Mouse (Mus musculus) lung, embryonic 15.5 days (tissue): ENCODE results near the gene Bcl7c. TPM values are rescaled to one million over a fixed set of nuclear protein-coding genes. Genes with fewer than 3 reads are reported as not detected.
"Not testable (repeated sequence)": the region's sequence is repeated elsewhere in the genome, so short reads cannot be mapped to it uniquely, and the experiment has no call there.

Experiments used
- ATAC-seq: fragments of 200-750 bp; cut with Nextera tagmentation; 2 replicates; pipeline ENCODE4 v1.8.0; 2017; ENCODE audit warnings: moderate number of reproducible peaks, borderline replicate concordance; ENCODE audit not compliant: low FRiP score, low TSS enrichment; ENCODE audit errors: extremely low read depth
- H3K27ac ChIP-seq: fragments of 300-500 bp; sonication (generic); 2 replicates; pipeline ENCODE4 v1.5.1; 2015; ENCODE audit warnings: moderate library complexity, mild to moderate bottlenecking, inconsistent platforms
- H3K27me3 ChIP-seq: fragments of 300-500 bp; sonication (generic); 2 replicates; pipeline ENCODE4 v1.6.1; 2015; ENCODE audit warnings: inconsistent platforms
- H3K36me3 ChIP-seq: fragments of 300-500 bp; sonication (generic); 2 replicates; pipeline ENCODE4 v1.6.1; 2015; ENCODE audit warnings: inconsistent platforms
- H3K4me1 ChIP-seq: fragments of 300-500 bp; sonication (generic); 2 replicates; pipeline ENCODE4 v1.6.1; 2015; ENCODE audit warnings: inconsistent platforms
- H3K4me2 ChIP-seq: fragments of 300-500 bp; sonication (generic); 2 replicates; pipeline ENCODE4 v1.6.1; 2015; ENCODE audit warnings: inconsistent platforms, mild to moderate bottlenecking, moderate library complexity
- H3K4me3 ChIP-seq: fragments of 300-500 bp; sonication (generic); 2 replicates; pipeline ENCODE4 v1.5.1; 2015; ENCODE audit warnings: mild to moderate bottlenecking, inconsistent platforms
- H3K9ac ChIP-seq: fragments of 300-500 bp; sonication (generic); 2 replicates; pipeline ENCODE4 v1.6.1; 2015; ENCODE audit warnings: inconsistent platforms
- H3K9me3 ChIP-seq: fragments of 300-500 bp; sonication (generic); 2 replicates; pipeline ENCODE4 v1.6.1; 2016; ENCODE audit warnings: inconsistent platforms
- WGBS: fragments of 180-500 bp; shearing (Covaris S2); methylation state at CpG from one replicate; pipeline ENCODE4 v1.1.7; 2015; 5-methylcytosine and 5-hydroxymethylcytosine counted together
- polyA plus RNA-seq: library from polyadenylated mRNA; unstranded; fragments of >200 nt; fragmentation: Nextera tagmentation; extraction: Ambion mirVana; gene quantifications from 2 replicates; pipeline ENCODE4 v1.2.1, GENCODE M21; 2015

Bcl7c gene
- polyA plus RNA-seq, 1 experiment from 2014 or later, result 62.3 TPM

DNA sequence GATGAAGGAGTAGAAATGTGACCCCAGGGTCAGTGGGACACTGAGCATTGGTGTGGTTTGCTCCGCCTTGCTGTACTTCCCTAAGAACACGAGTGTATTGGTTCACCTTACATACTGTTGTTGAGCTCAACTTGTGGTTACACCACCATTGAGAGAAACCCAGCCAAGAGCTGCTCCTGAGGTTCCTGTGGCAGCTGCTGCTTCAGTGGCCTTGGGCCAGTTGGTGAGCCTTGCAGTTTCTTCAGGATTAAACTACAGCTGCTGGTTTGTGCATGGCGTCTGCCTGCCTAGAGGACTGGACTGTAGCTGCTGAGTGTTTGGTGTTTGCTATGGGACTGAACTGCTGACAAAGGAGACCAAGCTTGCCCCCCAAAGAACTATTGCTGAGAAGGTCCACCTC is 2.7 kb upstream of the Bcl7c start:
- peaks cover 2% of the 10 kb centered on the region; the same call in 1 of the 2 replicates for H3K36me3 ChIP-seq
- no peaks in the 10 kb centered on the region for H3K9me3 ChIP-seq
- peaks cover 44% of the 10 kb centered on the region for H3K4me1 ChIP-seq
- no peak overlapping the region for H3K9ac ChIP-seq
- ATAC-seq, result no peak
- WGBS, result 65% methylated on average over 3 of the region's 3 CpGs
- H3K4me3 ChIP-seq, result no peak overlapping the region
- H3K4me2 ChIP-seq, result peak overlapping the region; percentile 71; the same call in 1 of the 2 replicates
- no peaks in the 10 kb centered on the region for H3K27me3 ChIP-seq
- H3K27ac ChIP-seq, result peak overlapping the region; percentile 97

DNA sequence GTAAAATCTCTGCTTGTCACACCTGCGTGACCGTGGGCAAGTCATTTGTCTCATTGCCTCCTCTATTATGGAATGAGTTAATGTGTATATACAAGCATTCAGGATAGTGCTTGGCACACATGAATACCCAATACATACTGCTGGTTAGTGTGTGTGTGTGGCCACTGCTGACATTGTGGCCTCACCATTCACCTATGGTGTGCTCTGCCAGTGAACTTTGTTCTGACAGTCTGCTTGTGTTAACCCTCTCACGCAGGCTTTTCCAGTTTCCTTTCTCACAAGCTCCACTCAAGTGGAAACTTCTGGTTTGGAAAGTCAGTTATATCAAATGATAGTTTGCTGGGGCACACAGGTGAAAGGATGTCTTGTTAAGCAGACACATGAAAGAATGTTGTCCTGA is 2.3 kb upstream of the Bcl7c start:
- H3K9me3 ChIP-seq, result no peaks in the 10 kb centered on the region
- WGBS, result 74% methylated on average over 3 of the region's 3 CpGs
- H3K4me3 ChIP-seq, result no peak overlapping the region
- peak overlapping the region; percentile 97 for H3K27ac ChIP-seq
- H3K27me3 ChIP-seq, result no peaks in the 10 kb centered on the region
- no peak overlapping the region; the same call in 1 of the 2 replicates for H3K4me2 ChIP-seq
- ATAC-seq, result no peak
- H3K4me1 ChIP-seq, result peaks cover 46% of the 10 kb centered on the region
- H3K9ac ChIP-seq, result no peak overlapping the region
- H3K36me3 ChIP-seq, result peaks cover 5% of the 10 kb centered on the region

DNA sequence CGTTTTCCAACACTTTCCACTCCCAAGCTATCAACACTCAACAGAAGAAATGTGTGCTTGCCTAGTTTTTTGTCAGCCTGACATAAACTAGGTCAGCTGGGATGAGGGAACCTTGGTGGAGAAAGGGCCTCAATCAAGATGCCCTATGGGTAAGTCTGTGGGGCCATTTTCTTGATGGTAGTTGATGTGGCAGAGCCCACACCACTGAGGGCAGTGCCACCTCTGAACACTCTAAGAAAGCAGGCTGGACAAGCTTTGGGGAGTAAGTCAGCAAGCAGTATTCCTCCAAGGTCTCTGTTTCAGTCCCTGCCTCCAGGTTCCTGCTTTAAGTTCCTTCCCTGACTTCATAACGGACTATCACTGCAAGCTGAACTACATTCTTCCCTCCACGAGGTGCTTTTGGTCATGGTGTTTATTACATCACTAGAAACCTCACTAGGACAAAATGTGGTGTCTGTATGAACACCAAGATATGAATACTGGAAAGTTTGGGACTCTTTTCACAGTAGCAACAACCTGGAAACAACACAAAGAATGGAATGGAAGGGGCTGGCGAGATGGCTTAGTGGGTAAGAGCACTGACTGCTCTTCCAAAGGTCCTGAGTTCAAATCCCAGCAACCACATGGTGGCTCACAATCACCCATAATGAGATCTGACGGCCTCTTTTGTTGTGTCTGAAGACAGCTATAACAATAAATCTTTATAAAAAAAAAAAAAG is 687 bp upstream of the Bcl7c start:
- peak overlapping the region; percentile 74 for H3K9ac ChIP-seq
- no peak for ATAC-seq
- H3K4me2 ChIP-seq, result peak overlapping the region; percentile 86
- 61% methylated on average over 5 of the region's 5 CpGs for WGBS
- peak overlapping the region; percentile 71 for H3K4me3 ChIP-seq
- no peaks in the 10 kb centered on the region for H3K27me3 ChIP-seq
- H3K36me3 ChIP-seq, result peaks cover 18% of the 10 kb centered on the region
- H3K27ac ChIP-seq, result peak overlapping the region; percentile 99
- H3K9me3 ChIP-seq, result no peaks in the 10 kb centered on the region
- H3K4me1 ChIP-seq, result peaks cover 46% of the 10 kb centered on the region

DNA sequence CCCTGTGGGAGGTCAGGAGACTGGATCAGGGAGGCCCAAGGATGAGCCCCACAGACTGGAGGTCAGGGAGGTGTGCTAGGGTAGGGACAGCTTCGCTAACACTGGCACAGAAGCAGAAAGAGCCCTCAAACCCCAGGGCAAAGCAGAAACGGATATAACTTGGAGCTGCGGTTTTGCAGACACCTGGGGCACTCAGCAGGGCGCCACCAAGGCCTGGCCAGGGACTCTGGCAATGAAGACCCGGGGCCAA is 851 bp downstream of the Bcl7c start:
- H3K36me3 ChIP-seq, result peaks cover 32% of the 10 kb centered on the region
- peak overlapping the region; percentile 74 for H3K9ac ChIP-seq
- no peak for ATAC-seq
- H3K4me2 ChIP-seq, result peak overlapping the region; percentile 86
- peak overlapping the region; percentile 99 for H3K27ac ChIP-seq
- no peaks in the 10 kb centered on the region for H3K9me3 ChIP-seq
- no peaks in the 10 kb centered on the region for H3K27me3 ChIP-seq
- WGBS, result under 1% methylated on average over 5 of the region's 5 CpGs
- H3K4me1 ChIP-seq, result peaks cover 38% of the 10 kb centered on the region
- peak overlapping the region; percentile 71 for H3K4me3 ChIP-seq

DNA sequence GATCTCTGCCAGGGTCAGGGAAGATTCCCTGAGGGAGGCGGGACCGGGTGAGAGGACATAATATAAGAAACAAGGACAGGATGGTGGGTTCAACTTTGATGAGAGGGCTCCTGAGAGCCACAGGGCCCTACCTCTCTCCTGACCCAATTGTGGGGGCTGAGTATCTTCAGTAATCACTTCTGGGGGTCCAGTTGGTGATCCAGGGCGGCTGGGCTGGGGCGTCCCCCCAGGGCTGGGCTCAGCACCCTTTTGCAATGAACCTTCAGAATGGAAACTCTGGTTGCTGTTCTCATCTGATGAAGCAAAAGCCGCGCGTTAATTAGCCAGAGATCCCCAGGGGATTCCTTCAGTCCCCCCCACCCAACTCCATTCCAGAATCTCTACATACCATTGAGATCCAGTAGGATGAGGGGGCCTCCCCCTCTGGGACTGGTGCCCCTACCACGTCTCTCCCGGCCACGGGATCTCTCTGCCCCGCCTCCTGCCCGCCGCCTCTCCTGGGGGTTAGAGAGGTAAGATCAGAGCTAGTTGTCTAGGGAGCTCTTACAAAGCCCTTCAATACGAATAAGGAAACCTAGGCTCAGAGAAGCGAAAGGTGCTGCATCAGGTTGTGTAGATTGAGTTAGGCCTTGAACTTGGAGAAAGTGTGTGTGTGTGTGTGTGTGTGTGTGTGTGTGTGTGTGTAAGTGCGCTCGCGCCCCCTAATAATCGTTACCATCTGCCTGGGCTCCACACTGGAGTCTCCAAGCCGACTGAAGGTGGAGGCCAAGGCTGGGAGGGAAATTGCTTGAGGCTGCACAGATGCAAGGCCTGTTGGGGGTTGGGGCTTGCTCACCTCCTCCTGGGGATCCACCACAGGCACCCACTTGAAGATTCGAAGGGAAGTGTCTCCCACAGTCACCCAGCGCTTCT is 1.4 kb downstream of the Bcl7c start:
- Histone ChIP-seq H3K4me3 (peak overlapping the region; percentile 71), H3K4me2 (peak overlapping the region; percentile 86), H3K36me3 (peaks cover 38% of the 10 kb centered on the region), H3K9ac (peak overlapping the region; percentile 74), H3K27me3 (no peaks in the 10 kb centered on the region), H3K9me3 (no peaks in the 10 kb centered on the region), H3K27ac (peak overlapping the region; percentile 99), H3K4me1 (peaks cover 33% of the 10 kb centered on the region)
- WGBS, result 24% methylated on average over 22 of the region's 22 CpGs
- peak; percentile 0 for ATAC-seq

DNA sequence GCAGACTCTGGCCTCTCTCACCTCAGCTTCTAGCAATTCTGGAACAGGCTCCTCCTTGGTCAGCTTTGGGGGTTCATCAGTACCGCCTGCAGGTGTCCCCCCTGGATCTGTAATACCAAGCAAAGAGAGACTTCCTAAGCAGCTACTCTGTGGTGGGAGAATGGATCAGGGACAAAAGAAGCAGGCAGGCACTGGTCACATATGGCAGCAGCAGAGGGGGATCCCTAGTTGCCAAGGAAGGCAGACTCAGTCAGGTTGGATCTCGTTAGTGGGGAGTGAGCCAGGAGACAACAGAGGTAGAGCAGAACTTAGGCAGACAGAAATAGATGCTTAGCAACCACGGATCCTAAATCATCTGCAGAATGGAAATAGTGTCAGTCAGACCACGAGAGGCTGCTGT is 3.0 kb downstream of the Bcl7c start:
- WGBS, result 71% methylated on average over 4 of the region's 4 CpGs
- no peak overlapping the region for H3K4me2 ChIP-seq
- H3K27me3 ChIP-seq, result no peaks in the 10 kb centered on the region
- no peak overlapping the region for H3K27ac ChIP-seq
- H3K36me3 ChIP-seq, result peaks cover 42% of the 10 kb centered on the region
- H3K4me1 ChIP-seq, result peaks cover 23% of the 10 kb centered on the region
- H3K9ac ChIP-seq, result no peak overlapping the region
- no peak for ATAC-seq
- no peak overlapping the region for H3K4me3 ChIP-seq
- H3K9me3 ChIP-seq, result no peaks in the 10 kb centered on the region

DNA sequence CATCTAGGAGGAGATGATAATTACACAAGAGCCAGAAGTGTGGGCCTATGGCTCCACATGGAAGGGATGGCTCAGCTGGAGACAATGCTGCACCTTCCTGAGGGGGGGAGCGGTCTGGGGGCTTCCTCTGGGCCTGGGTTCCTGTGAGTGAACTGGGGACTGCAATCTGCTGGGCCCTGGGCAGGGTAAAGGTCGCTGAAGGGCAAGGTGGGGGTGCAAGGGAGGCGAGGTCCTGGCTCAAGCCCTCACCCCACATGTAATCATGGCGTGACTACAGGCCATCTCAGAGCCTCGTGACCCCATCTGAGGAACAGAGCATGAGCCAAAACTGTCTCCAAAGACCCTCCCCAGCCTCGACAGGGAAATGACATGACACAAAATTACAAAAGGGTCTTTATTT is 4.1 kb downstream of the Bcl7c start:
- no peak overlapping the region for H3K4me3 ChIP-seq
- no peaks in the 10 kb centered on the region for H3K27me3 ChIP-seq
- no peak for ATAC-seq
- H3K9ac ChIP-seq, result no peak overlapping the region
- peaks cover 42% of the 10 kb centered on the region for H3K36me3 ChIP-seq
- no peak overlapping the region for H3K4me2 ChIP-seq
- peaks cover 23% of the 10 kb centered on the region for H3K4me1 ChIP-seq
- no peaks in the 10 kb centered on the region for H3K9me3 ChIP-seq
- WGBS, result 76% methylated on average over 6 of the region's 6 CpGs
- no peak overlapping the region for H3K27ac ChIP-seq

DNA sequence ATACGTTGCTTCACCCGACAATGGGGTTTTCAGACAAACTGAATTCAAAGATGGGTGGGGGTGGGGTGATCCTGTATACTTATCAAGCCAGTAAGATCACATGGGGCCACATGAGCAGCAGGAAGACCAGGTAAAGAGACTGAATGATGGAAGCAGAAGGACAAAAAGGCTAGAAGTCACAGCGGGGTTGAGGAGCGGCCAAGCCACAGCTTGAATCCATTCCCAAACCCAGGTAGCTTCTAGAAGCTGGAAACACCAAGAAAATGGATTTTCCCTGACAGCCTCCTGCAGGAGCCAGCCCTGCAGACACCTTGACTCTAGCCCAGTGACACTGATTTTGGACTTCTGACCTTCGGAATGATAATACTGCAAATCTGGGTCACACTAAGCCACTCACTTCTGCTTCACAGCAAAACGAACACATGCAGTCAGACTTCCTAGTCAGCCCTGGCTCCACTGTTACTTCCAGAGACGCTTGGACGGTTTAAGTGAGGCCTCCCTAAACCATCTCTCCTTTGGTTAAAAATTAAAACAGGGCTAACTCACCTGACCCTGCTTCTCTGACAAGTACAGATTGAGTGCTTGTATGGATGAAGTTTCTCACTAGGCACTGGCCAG is 5.1 kb downstream of the Bcl7c start:
- ATAC-seq, result no peak
- H3K4me1 ChIP-seq, result peaks cover 17% of the 10 kb centered on the region
- H3K4me3 ChIP-seq, result no peak overlapping the region
- H3K9me3 ChIP-seq, result no peaks in the 10 kb centered on the region
- H3K27ac ChIP-seq, result no peak overlapping the region
- H3K9ac ChIP-seq, result no peak overlapping the region
- 89% methylated on average over 8 of the region's 8 CpGs for WGBS
- H3K36me3 ChIP-seq, result peaks cover 42% of the 10 kb centered on the region
- H3K4me2 ChIP-seq, result no peak overlapping the region
- no peaks in the 10 kb centered on the region for H3K27me3 ChIP-seq

DNA sequence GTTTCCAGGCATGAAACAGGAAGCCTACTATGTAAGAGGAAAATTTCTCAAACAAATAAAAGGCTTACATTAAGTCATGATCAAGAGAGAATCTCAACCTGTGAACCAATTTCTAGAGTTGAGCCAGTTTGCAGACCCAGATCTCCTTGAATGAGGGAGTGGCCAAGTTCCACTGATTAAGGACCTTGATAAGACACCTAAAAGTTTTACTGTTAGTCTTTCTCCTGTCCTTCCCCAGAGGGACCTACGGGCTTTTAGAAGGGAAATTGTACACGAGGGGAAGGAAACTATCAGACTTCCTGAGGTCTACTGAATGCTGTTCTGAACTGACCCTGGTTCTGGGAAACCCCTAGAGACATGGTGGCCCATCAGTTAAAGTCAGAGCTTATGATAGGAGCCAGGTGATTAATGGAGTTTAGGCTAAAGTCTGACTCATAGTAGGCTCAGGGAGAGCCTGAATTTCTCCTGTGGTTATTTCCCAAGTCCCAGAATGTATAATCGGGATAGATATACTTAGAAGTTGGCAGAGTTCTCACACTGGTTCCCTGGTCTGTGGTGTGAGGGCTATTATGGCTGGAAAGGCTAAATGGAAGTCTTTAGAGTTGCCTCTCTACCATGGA is 7.9 kb downstream of the Bcl7c start:
- H3K9me3 ChIP-seq, result no peaks in the 10 kb centered on the region
- WGBS, result 74% methylated on average over 3 of the region's 3 CpGs
- no peak overlapping the region for H3K4me3 ChIP-seq
- H3K27me3 ChIP-seq, result no peaks in the 10 kb centered on the region
- H3K9ac ChIP-seq, result no peak overlapping the region
- H3K4me2 ChIP-seq, result no peak overlapping the region
- no peaks in the 10 kb centered on the region for H3K4me1 ChIP-seq
- H3K27ac ChIP-seq, result no peak overlapping the region
- ATAC-seq, result no peak
- H3K36me3 ChIP-seq, result peaks cover 36% of the 10 kb centered on the region

DNA sequence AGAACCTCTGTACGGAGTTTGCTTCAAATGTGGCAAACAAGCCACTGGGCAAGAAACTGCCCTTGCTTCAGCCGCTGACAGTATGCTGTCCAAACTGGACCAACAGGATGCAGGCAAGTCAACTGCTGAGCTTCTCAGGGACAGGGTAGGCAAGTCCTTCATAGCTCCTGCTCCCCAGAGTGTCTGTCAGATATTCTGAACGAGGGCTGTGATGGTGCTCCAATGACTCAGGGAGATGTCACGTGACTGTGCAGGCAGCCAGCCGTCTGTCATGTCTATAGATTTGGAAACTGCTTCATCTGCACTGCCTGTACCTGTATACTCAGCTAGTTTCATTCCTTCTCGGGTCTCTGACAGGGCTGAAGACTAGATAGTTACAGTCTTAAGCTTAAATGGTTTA is 9.7 kb downstream of the Bcl7c start:
- H3K27me3 ChIP-seq, result no peaks in the 10 kb centered on the region
- no peak overlapping the region for H3K4me3 ChIP-seq
- H3K9me3 ChIP-seq, result no peaks in the 10 kb centered on the region
- H3K36me3 ChIP-seq, result peaks cover 21% of the 10 kb centered on the region; the same call in 1 of the 2 replicates
- no peak overlapping the region for H3K27ac ChIP-seq
- H3K4me2 ChIP-seq, result no peak overlapping the region
- ATAC-seq, result no peak
- no peak overlapping the region for H3K9ac ChIP-seq
- WGBS, result 76% methylated on average over 6 of the region's 6 CpGs
- no peaks in the 10 kb centered on the region for H3K4me1 ChIP-seq

DNA sequence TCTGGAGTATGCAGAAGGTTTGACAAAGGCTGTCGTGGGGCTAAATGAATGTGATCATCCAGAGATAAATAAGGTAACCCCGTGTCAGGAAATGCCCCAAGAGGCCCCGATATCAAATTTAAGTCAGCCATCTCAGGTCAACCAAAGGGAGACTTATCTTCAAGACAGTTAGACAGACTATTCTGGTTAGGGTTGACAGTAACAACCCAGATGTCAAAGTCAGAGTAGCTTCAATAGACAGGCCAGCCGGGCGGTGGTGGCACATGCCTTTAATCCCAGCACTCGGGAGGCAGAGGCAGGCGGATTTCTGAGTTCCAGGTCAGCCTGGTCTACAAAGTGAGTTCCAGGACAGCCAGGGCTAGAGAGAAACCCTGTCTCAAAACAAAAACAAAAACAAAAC is 15.0 kb downstream of the Bcl7c start:
- not testable (repeated sequence) for H3K36me3 ChIP-seq, H3K4me3 ChIP-seq, H3K27me3 ChIP-seq, H3K27ac ChIP-seq, H3K4me1 ChIP-seq, ATAC-seq, H3K9ac ChIP-seq, H3K4me2 ChIP-seq, H3K9me3 ChIP-seq
- 88% methylated on average over 7 of the region's 7 CpGs for WGBS
